Mouse (Mus musculus): ENCODE measurements around the gene Fblim1.

DNA sequence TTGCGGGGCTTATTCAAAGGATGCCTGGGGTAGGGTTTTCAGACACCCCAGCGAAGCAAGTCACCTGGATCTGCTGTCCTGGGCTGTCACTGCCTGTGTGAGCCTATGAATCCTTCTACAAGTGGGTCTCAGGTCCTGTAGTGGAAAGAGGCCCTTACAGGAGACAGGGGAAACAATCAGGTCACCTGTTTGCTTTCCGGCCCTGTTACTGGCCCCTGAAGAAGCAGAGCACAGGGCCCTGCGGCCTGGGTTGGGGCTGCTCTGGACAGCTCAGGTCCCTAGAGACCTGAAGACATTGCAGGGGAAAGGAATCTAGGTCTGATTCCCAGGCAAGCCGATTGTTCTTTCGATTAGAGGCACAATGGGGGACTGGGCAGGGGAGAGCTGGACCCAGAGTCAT lies 5.5 kb downstream of the Fblim1 start:
- no peak for TF ChIP-seq CTCF (IDR thresholded peaks at IDR 0.05; ENCODE audit: low read depth)
- TF ChIP-seq EP300 (IDR thresholded peaks at IDR 0.05; ENCODE audit: low read depth) = no peak

Data from liver, postnatal 0 days (tissue).